Mouse (Mus musculus): Measurements from ENCODE around the gene Sorbs1. TPM values are rescaled to one million over a fixed set of nuclear protein-coding genes. Genes with fewer than 3 reads are reported as not detected.

Gene Sorbs1
- total and polyA plus RNA-seq, 3 experiments: 13.4 to 123 (median 116) TPM

DNA sequence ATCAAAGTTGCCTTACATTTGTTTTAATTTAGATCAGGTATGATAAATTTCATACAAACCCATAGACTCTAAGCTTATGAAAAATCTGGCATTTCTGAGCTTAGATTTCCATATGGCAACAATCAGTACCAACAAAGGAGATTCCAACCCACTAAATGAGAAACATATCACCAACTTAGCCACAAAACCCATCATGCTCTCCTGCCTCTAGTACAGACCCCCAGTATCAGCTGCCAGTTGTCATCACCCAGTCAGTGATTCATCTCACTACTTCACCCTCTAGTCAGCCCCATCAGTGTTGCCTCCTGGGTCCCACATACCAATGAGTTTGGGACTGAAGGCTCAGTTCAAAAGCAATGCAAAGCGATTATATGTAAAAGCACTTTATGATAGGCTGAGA lies 254.1 kb downstream of the Sorbs1 start:
- no peak for DNase-seq

- peak; percentile 28 for DNase-seq
Measured at GRCm38 (mm10) chr19:40257396-40257795, 256.2 kb downstream of the Sorbs1 start.

- DNase-seq: no peak
Measured at GRCm38 (mm10) chr19:40256376-40257050, 257.1 kb downstream of the Sorbs1 start.

DNA sequence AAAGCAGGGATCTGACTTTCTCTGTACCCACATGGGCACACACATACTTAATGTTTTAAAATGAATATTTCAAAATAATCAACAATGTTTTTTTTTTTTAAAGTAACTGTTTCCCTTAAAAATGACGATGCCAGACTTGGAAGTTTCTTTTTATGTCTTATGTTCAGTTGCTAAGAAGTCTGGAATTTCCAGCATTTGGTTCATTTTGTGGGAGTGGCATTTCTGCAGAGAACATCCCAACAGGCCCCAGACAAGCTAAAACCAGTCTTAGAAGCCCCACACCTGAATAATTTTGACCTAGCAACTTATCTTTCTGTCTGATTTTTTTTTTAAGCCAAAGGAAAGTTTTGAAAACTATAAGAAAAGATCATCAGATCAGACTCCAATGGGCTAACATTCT lies 258.0 kb downstream of the Sorbs1 start:
- DNase-seq: no peak

DNA sequence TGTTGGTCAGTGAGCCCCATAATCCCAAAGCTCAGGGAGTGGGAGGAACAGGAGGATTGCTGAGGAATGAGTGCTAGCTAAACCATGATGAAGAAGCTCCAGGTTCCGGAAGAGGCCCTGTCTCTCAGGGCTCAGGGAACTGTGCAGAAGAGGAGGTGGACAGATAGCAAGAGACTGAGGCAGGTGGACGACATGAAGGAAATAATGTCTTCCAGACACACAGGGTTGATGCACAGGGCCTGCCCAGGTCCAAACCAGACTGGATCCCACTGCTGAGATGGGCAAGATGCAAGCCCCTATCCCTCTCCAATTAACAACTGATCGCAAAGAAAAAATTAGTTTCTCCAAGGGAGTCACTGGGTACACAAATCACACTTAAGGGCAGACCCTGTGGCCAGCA lies 258.8 kb downstream of the Sorbs1 start:
- DNase-seq: no peak

GRCm38 (mm10) chr19:40253768-40254167 lies 259.8 kb downstream of the Sorbs1 start:
- no peak for DNase-seq

DNA sequence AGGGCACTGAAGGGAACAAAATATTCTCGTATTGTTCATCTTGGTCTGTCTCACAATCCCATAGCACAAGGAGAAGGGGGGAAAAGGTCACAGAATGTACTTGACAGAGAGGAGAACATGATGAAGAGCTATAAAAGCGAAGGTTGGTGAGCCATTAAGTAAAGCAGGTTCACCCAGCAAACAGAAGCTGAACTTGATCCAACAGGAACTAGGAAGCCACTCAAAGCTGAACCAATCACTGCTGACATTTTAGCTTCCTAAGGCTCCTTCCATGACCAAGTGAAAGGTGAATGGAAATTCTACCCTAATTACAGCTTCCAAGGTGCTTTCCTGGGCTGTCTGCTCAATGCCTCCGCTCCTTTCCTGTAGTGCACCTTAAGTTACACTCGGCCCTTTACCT lies 262.5 kb downstream of the Sorbs1 start:
- DNase-seq: no peak

GRCm38 (mm10) chr19:40249352-40249751 lies 264.2 kb downstream of the Sorbs1 start:
- no peak for DNase-seq

GRCm38 (mm10) chr19:40248476-40248875 lies 265.1 kb downstream of the Sorbs1 start:
- DNase-seq: no peak

- DNase-seq: no peak
Measured at GRCm38 (mm10) chr19:40247268-40247666, 266.3 kb downstream of the Sorbs1 start.

DNA sequence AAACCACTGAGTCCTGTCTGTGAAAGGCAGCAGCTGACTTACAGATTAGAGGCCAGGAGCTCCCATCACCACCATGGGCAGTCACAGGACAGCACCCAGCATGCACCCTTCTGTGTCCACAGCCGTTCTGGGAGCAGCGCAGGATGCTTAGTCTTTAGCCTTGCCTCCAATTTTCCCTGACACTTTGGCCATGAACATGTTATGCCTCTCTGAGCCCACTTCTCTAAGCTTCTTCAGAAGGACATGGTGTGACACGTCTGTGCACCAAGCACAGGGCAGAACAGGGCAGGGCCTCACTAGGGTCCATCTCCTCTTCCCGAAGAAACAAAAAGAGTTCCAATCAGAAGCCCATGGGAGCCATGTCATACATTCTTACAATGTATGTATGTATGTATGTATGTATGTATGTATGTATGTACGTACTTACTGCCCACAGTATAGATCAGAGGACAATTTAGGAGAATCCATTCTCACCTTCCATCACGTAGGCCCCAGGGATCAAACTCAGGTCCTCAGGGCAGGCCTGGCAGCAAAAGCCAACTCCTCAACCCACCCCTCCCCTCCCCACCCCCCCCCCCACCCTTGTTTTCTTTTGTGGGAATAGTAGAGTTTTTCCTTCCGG lies 266.8 kb downstream of the Sorbs1 start:
- no peak for DNase-seq

Other genes starting within 250 kb of the Sorbs1 start
- gene Pdlim1, start 241.9 kb downstream of the Sorbs1 start, total RNA-seq (2021): 10 to 100 TPM; 20.9 to 25.8 TPM
- gene Pdlim1, start 241.9 kb downstream of the Sorbs1 start, polyA plus RNA-seq (2012; rRNA removed): 3.7 and 4.9 TPM in 2 replicates
- gene Aldh18a1, start 74.7 kb upstream of the Sorbs1 start, total RNA-seq (2021): 10 to 100 TPM; 18.6 to 30.5 TPM
- gene Aldh18a1, start 74.7 kb upstream of the Sorbs1 start, polyA plus RNA-seq (2012; rRNA removed): 9.2 and 17.3 TPM in 2 replicates
- 1 to 10 TPM; 3.5 to 7.0 TPM for gene Tctn3, start 98.5 kb upstream of the Sorbs1 start, total RNA-seq (2021)
- gene Tctn3, start 98.5 kb upstream of the Sorbs1 start, polyA plus RNA-seq (2012; rRNA removed): 8.6 and 10.5 TPM in 2 replicates
- 10 to 100 TPM; 30.2 to 36.3 TPM for gene Entpd1, start 98.6 kb upstream of the Sorbs1 start, total RNA-seq (2021)
- gene Entpd1, start 98.6 kb upstream of the Sorbs1 start, polyA plus RNA-seq (2012; rRNA removed): 3.9 and 5.5 TPM in 2 replicates
- not detected for gene Cc2d2b, start 235.0 kb upstream of the Sorbs1 start, total RNA-seq (2021)
- gene Cc2d2b, start 235.0 kb upstream of the Sorbs1 start, polyA plus RNA-seq (2012; rRNA removed): 0.02 TPM in 1 of 2 replicates, not detected in the other

All from adrenal gland, adult 2 months (tissue).